18 mouse cellular contexts compared by ENCODE assay signal in the genomic region with DNA sequence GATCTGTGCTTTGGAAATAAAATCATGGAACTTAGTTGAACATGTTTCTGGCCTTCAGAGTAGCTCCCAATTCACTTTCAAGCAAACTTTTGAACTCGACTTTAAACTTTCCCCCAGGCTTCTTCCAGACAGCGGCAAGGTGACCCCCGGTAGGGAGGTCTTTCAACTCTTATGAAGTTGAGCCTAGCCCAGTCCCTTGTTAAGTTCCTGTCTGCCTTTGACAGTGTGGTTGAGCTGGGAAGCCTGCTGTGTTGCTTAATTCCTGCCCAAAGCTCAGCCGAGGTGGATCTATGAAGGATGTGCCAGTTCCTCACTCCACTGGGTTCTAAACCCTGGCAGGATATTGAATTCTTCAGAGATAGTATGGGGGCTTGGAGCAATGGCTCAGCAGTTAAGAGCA.
"Had no signal": no experiment of that assay in that cellular context is flagged by ENCODE, and none has a peak within 500 bp of the region (broad histone marks: within the 10 kb centered on the region; RNA-seq: fewer than 3 reads in every experiment).

No protein-coding gene starts in this region.

- H3K4me2 ChIP-seq: lung, embryonic 15.5 days; midbrain, embryonic 11.5 days; midbrain, embryonic 13.5 days; midbrain, embryonic 15.5 days; neural tube, embryonic 12.5 days had no signal

- H3K27ac ChIP-seq: lung, embryonic 15.5 days; macrophage; midbrain, embryonic 13.5 days; midbrain, embryonic 15.5 days; neural tube, embryonic 12.5 days had no signal

- H3K9me3 ChIP-seq: lung, embryonic 15.5 days; megakaryocyte, embryonic 14.5 days; midbrain, embryonic 13.5 days; midbrain, embryonic 15.5 days; neural tube, embryonic 12.5 days had no signal

- H3K9ac ChIP-seq: lung, embryonic 15.5 days; midbrain, embryonic 13.5 days; midbrain, embryonic 15.5 days; neural tube, embryonic 12.5 days had no signal

- DNase-seq: lung, adult 2 months; lung, postnatal 14 days; retina, postnatal 1 day; right cerebral cortex, adult 18-20 months; right cerebral cortex, postnatal 25 days; right cerebral cortex, postnatal 4 days; spleen, adult 18-20 months; thymus, adult 18-20 months; thymus, postnatal 14 days; thymus, postnatal 4 days had no signal

- H3K27me3 ChIP-seq: lung, embryonic 15.5 days; megakaryocyte, embryonic 14.5 days; midbrain, embryonic 13.5 days; midbrain, embryonic 15.5 days; neural tube, embryonic 12.5 days had no signal

- ATAC-seq: lung, postnatal 0 days; midbrain, embryonic 13.5 days; midbrain, embryonic 15.5 days had no signal

- H3K4me3 ChIP-seq: lung, embryonic 15.5 days; megakaryocyte, embryonic 14.5 days; midbrain, embryonic 13.5 days; midbrain, embryonic 15.5 days; neural tube, embryonic 12.5 days had no signal

- H3K36me3 ChIP-seq: lung, embryonic 15.5 days; midbrain, embryonic 13.5 days; midbrain, embryonic 15.5 days had no signal
